Mouse (Mus musculus): Measurements from ENCODE around the gene Dlec1. TPM values are rescaled to one million over a fixed set of nuclear protein-coding genes. Genes with fewer than 3 reads are reported as not detected.

The Dlec1 gene
- under 1 TPM in 1 of 2 experiments, not detected in 1; 0.64 TPM for total RNA-seq (2021)
- long read RNA-seq, experiment 1: 0 reads
- long read RNA-seq, experiment 2: 0 reads

- peak; percentile 85 to 90 for DNase-seq
These were observed at the start of gene Dlec1 for GRCm38 (mm10) chr9:119101992-119102782. Gene Dlec1 (plus strand): TSS chr9:119102478.

- DNase-seq: no peak
These were observed 48.2 kb upstream of the Dlec1 start for GRCm38 (mm10) chr9:119053964-119054576.

- DNase-seq: no peak
These were observed 46.9 kb upstream of the Dlec1 start for GRCm38 (mm10) chr9:119055336-119055735.

GRCm38 (mm10) chr9:119058245-119058644 lies 44.0 kb upstream of the Dlec1 start:
- DNase-seq: no peak

- no peak for DNase-seq
These were observed 41.6 kb upstream of the Dlec1 start for GRCm38 (mm10) chr9:119060701-119061100.

GRCm38 (mm10) chr9:119063036-119063644 lies 39.1 kb upstream of the Dlec1 start:
- DNase-seq: no peak

GRCm38 (mm10) chr9:119064296-119064695 lies 38.0 kb upstream of the Dlec1 start:
- no peak for DNase-seq

GRCm38 (mm10) chr9:119067601-119068000 lies 34.7 kb upstream of the Dlec1 start:
- DNase-seq: peak; percentile 78 to 89

- no peak for DNase-seq
These were observed 34.0 kb upstream of the Dlec1 start for GRCm38 (mm10) chr9:119068266-119068665.

GRCm38 (mm10) chr9:119070173-119070825 lies 32.0 kb upstream of the Dlec1 start:
- no peak for DNase-seq

- no peak for DNase-seq
These were observed 30.5 kb upstream of the Dlec1 start for GRCm38 (mm10) chr9:119071786-119072185.

- DNase-seq: no peak
These were observed 28.9 kb upstream of the Dlec1 start for GRCm38 (mm10) chr9:119073184-119073895.

- no peak for DNase-seq
These were observed 26.6 kb upstream of the Dlec1 start for GRCm38 (mm10) chr9:119075685-119076084.

GRCm38 (mm10) chr9:119080040-119080675 lies 22.1 kb upstream of the Dlec1 start:
- no peak for DNase-seq

- DNase-seq: no peak
These were observed 20.2 kb upstream of the Dlec1 start for GRCm38 (mm10) chr9:119082039-119082438.

- no peak for DNase-seq
These were observed 19.4 kb upstream of the Dlec1 start for GRCm38 (mm10) chr9:119082656-119083430.

GRCm38 (mm10) chr9:119083966-119084365 lies 18.3 kb upstream of the Dlec1 start:
- no peak for DNase-seq

- no peak for DNase-seq
These were observed 15.8 kb upstream of the Dlec1 start for GRCm38 (mm10) chr9:119086451-119086850.

GRCm38 (mm10) chr9:119087309-119087708 lies 15.0 kb upstream of the Dlec1 start:
- DNase-seq: no peak

- peak; percentile 92 for DNase-seq
These were observed 14.0 kb upstream of the Dlec1 start for GRCm38 (mm10) chr9:119088148-119088801.
